Mouse (Mus musculus): ENCODE data around the gene Efemp1. TPM values are rescaled to one million over a fixed set of nuclear protein-coding genes. Genes with fewer than 3 reads are reported as not detected.

The Efemp1 gene
- total and polyA plus RNA-seq, 2 experiments, result 7.2 to 7.7 TPM

DNA sequence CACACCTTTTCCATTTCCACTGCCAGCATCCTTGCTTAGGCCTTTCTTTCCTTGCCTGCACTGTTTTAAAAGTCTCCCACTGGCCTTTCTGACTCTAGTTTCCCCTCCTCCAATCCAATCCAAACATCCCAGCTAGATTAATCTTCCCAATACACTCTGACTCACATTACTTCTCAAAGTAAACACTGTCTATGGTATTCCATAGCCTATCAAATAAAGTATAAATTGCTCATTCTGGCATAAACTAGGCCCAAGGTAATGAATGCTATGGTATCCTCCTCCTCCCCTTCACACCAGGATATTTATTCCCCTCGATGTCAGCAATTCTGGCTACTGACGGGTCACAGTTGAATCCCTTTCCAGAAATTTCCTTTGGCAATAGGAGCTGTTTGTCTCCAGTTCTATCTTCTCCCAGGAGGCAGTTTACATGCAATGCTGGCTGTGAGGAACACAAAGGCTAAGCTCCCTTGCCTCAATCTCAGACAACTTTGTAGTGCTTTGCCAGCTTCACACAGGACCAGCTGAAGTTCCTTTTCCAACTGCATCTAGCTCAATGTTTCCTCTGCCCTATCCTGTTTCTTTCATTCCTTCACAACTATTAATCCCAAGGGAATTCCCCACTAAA, 98.7 kb downstream of the Efemp1 start:
- no peaks in the 10 kb centered on the region for H3K27me3 ChIP-seq (ENCODE audit: control insufficient read depth, insufficient read depth, low read length)
- 72% methylated on average over 2 of the region's 2 CpGs for WGBS
- H3K4me3 ChIP-seq (ENCODE audit: insufficient read depth, low read depth, low read length), result no peak overlapping the region
- H3K36me3 ChIP-seq (ENCODE audit: control insufficient read depth, insufficient read depth, low read length), result no peaks in the 10 kb centered on the region
- H3K9ac ChIP-seq (ENCODE audit: low read depth, low read length), result no peak overlapping the region
- no peak for TF ChIP-seq POLR2A (IDR thresholded peaks at IDR 0.05; ENCODE audit: extremely low read depth, insufficient read depth, low read length)
- TF ChIP-seq CTCF (IDR thresholded peaks at IDR 0.05; ENCODE audit: low read depth, low read length), result no peak
- H3K27ac ChIP-seq (replicated peaks; ENCODE audit: insufficient read depth, low read depth, low read length), result no peak overlapping the region
- H3K4me1 ChIP-seq (ENCODE audit: control insufficient read depth, insufficient read depth, low read length), result no peaks in the 10 kb centered on the region
- no peak for DNase-seq (ENCODE audit: extremely low read depth, low read depth, low spot score)
- no peaks in the 10 kb centered on the region for H3K79me2 ChIP-seq (ENCODE audit: control insufficient read depth, insufficient read depth, low read length)

DNA sequence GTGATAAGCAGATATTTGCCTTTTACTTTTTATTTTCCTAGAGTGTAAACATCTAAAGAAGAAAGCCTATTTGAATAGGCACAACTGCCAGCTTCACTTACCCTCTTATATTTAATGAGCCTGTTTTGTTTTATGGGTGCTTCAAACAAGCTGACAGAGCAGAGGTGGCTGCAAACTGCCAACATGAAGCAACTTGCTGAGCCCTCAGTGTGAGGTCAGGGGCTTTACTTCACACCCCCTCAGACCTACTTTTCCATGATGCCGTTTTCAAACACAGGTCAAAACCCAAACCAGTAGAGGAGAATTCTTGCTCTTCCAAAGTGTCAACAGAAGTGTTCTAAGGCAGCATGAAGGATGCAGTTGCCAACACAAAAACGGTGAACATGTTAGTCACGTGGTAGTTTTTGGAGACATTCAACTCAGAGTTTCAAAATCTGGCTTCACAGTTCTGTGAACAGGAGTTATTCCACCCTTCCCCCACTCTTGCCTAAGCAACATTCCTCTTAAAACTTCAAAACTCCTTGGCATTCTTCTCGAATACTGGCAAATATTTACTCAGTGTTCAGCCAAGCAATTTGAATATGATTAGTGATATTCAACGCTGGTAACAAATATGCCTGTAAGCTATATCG, 101.8 kb downstream of the Efemp1 start:
- Histone ChIP-seq H3K79me2 (ENCODE audit: control insufficient read depth, insufficient read depth, low read length) (no peaks in the 10 kb centered on the region), H3K9ac (ENCODE audit: low read depth, low read length) (no peak overlapping the region), H3K27ac (replicated peaks; ENCODE audit: insufficient read depth, low read depth, low read length) (no peak overlapping the region), H3K4me3 (ENCODE audit: insufficient read depth, low read depth, low read length) (no peak overlapping the region), H3K27me3 (ENCODE audit: control insufficient read depth, insufficient read depth, low read length) (no peaks in the 10 kb centered on the region), H3K4me1 (ENCODE audit: control insufficient read depth, insufficient read depth, low read length) (no peaks in the 10 kb centered on the region), H3K36me3 (ENCODE audit: control insufficient read depth, insufficient read depth, low read length) (no peaks in the 10 kb centered on the region)
- peak; percentile 59 for DNase-seq (ENCODE audit: extremely low read depth, low read depth, low spot score)
- WGBS, result 42% methylated on average over 6 of the region's 6 CpGs
- no peak for TF ChIP-seq CTCF (IDR thresholded peaks at IDR 0.05; ENCODE audit: low read depth, low read length)
- TF ChIP-seq POLR2A (IDR thresholded peaks at IDR 0.05; ENCODE audit: extremely low read depth, insufficient read depth, low read length), result no peak

DNA sequence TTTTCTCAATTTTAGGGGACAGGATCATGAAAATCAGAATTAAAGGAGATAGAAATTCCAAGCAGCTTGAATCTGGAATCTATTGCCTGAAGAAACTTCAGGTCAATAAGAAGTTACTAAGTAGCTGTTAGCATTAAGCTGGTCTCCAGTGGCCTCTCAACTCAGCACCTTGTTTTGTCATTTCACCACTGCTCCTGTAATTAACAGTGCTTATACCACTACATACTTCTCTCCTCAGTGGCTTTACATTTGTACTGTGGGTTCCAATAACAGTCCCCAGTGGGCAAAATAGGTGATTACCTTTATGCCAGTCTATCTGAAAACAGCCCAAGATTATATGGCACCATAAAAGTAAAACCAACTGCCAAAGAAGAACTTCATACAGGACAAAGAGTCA, 102.3 kb downstream of the Efemp1 start:
- Histone ChIP-seq H3K27me3 (ENCODE audit: control insufficient read depth, insufficient read depth, low read length) (no peaks in the 10 kb centered on the region), H3K79me2 (ENCODE audit: control insufficient read depth, insufficient read depth, low read length) (no peaks in the 10 kb centered on the region), H3K9ac (ENCODE audit: low read depth, low read length) (no peak overlapping the region), H3K36me3 (ENCODE audit: control insufficient read depth, insufficient read depth, low read length) (no peaks in the 10 kb centered on the region), H3K27ac (replicated peaks; ENCODE audit: insufficient read depth, low read depth, low read length) (no peak overlapping the region), H3K4me3 (ENCODE audit: insufficient read depth, low read depth, low read length) (no peak overlapping the region), H3K4me1 (ENCODE audit: control insufficient read depth, insufficient read depth, low read length) (no peaks in the 10 kb centered on the region)
- no peak for TF ChIP-seq CTCF (IDR thresholded peaks at IDR 0.05; ENCODE audit: low read depth, low read length)
- DNase-seq (ENCODE audit: extremely low read depth, low read depth, low spot score), result no peak

DNA sequence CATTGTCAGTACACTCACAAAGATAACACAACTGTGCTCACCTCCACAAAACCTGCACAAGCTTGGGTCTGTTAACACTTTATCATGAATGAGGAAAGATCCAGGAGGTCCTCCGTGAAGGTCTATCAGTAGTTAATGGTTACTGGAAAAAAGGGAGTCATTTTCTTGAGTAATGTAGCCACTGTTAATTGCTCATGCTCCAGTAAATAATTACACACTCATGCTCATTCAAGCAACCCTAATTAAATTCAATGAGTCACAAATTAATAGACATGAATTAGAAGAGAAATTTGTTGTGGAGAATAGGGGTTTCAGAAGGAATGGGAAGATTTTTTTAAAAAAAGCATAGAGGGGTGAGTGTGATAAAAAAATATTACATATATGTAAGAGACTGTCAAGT, 108.4 kb downstream of the Efemp1 start:
- Histone ChIP-seq H3K27me3 (ENCODE audit: control insufficient read depth, insufficient read depth, low read length) (no peaks in the 10 kb centered on the region), H3K36me3 (ENCODE audit: control insufficient read depth, insufficient read depth, low read length) (no peaks in the 10 kb centered on the region), H3K79me2 (ENCODE audit: control insufficient read depth, insufficient read depth, low read length) (no peaks in the 10 kb centered on the region), H3K27ac (replicated peaks; ENCODE audit: insufficient read depth, low read depth, low read length) (no peak overlapping the region), H3K9ac (ENCODE audit: low read depth, low read length) (no peak overlapping the region), H3K4me3 (ENCODE audit: insufficient read depth, low read depth, low read length) (no peak overlapping the region), H3K4me1 (ENCODE audit: control insufficient read depth, insufficient read depth, low read length) (no peaks in the 10 kb centered on the region)
- WGBS, result 89% methylated on average over 1 of the region's 1 CpGs
- DNase-seq (ENCODE audit: extremely low read depth, low read depth, low spot score), result no peak
- no peak for TF ChIP-seq CTCF (IDR thresholded peaks at IDR 0.05; ENCODE audit: low read depth, low read length)
- no peak for TF ChIP-seq POLR2A (IDR thresholded peaks at IDR 0.05; ENCODE audit: extremely low read depth, insufficient read depth, low read length)
